Mouse (Mus musculus): ENCODE results near the gene Met.

DNA sequence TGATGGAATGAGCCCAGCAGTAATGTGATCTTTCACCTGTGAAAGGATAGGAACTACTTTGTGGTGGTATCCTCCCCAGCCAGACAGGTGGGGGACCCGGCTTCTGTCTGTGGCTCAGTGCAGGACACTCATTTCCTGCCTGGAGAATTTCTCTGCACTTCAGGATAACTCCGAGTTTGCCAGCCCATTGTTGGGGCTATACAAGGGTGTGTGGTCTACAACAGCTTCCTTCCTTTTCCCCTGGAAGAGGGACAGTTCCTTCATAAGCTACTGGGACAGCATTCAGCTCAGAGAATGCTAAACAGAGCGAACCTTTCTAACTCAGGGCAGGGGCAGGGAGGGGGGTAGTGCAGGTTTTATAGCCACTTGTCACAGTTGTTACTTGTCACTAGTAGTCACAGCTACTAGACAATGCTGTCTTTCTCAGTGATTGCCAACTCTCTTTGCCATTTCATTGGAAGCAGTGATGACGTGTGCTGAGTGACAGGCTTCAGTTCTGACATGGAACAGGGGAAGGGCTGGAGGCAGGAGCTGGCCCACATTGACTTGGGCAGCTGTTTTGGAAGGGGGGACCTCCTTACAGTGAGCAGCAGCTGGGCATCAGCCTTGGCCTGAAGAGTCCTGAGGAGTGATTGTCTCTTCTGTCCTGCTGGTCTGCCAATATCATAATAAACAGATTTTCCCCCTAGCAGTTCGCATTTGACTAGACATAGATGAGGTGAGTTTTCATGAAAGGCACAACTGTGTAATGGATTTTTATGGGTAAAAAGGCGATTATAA is 66.1 kb downstream of the Met start:
- no peak for TF ChIP-seq POLR2A (IDR thresholded peaks at IDR 0.05; ENCODE audit: low read depth, low read length)
- no peak for TF ChIP-seq CTCF (IDR thresholded peaks at IDR 0.05; ENCODE audit: extremely low read depth, insufficient read depth, insufficient read length, insufficient replicate concordance)
